Mouse (Mus musculus) neural tube, embryonic 14.5 days (tissue): ENCODE data around the gene Fbxo11. TPM values are rescaled to one million over a fixed set of nuclear protein-coding genes. Genes with fewer than 3 reads are reported as not detected.

Experiments
- ATAC-seq: fragments of 200-750 bp; cut with Nextera tagmentation; 2 replicates; pipeline ENCODE4 v1.8.0; 2017; ENCODE audit warnings: low read depth, mild to moderate bottlenecking, moderate TSS enrichment, moderate library complexity
- H3K27ac ChIP-seq: fragments of 300-500 bp; sonication (generic); 2 replicates; pipeline ENCODE4 v1.5.1; 2014; ENCODE audit warnings: low read depth, mild to moderate bottlenecking, control low read depth, low read length, moderate library complexity, mixed read lengths
- H3K27me3 ChIP-seq: fragments of 300-500 bp; sonication (generic); 2 replicates; pipeline ENCODE4 v1.6.1; 2014; ENCODE audit warnings: low read length; ENCODE audit not compliant: control insufficient read depth, insufficient read depth
- H3K36me3 ChIP-seq: fragments of 300-500 bp; sonication (generic); 2 replicates; pipeline ENCODE4 v1.6.1; 2014; ENCODE audit warnings: low read length, mixed read lengths; ENCODE audit not compliant: control insufficient read depth, insufficient read depth
- H3K4me1 ChIP-seq: fragments of 300-500 bp; sonication (generic); 2 replicates; pipeline ENCODE4 v1.6.1; 2014; ENCODE audit warnings: low read length; ENCODE audit not compliant: control insufficient read depth, insufficient read depth
- H3K4me2 ChIP-seq: fragments of 300-500 bp; sonication (generic); 2 replicates; pipeline ENCODE4 v1.6.1; 2014; ENCODE audit warnings: mild to moderate bottlenecking, low read depth, low read length, control low read depth
- H3K4me3 ChIP-seq: fragments of 300-500 bp; sonication (generic); 2 replicates; pipeline ENCODE4 v1.5.1; 2014; ENCODE audit warnings: low read depth, low read length, control low read depth, mixed read lengths
- H3K9ac ChIP-seq: fragments of 300-500 bp; sonication (generic); replicated peaks from 2 replicates; pipeline ENCODE4 v1.6.1; 2014; ENCODE audit warnings: low read depth, mild to moderate bottlenecking, control low read depth, low read length, mixed read lengths
- H3K9me3 ChIP-seq: fragments of 300-500 bp; sonication (generic); 2 replicates; pipeline ENCODE4 v1.6.1; 2016; ENCODE audit warnings: low read length; ENCODE audit not compliant: control insufficient read depth
- WGBS: fragments of 180-500 bp; shearing (Covaris S2); extraction: QIAGEN DNeasy Blood & Tissue Kit; methylation state at CpG from one replicate; pipeline ENCODE4 v1.1.7; 2014; 5-methylcytosine and 5-hydroxymethylcytosine counted together
- polyA plus RNA-seq: library from polyadenylated mRNA; unstranded; fragments of >200 nt; fragmentation: Nextera tagmentation; extraction: Ambion mirVana; gene quantifications from 2 replicates; pipeline ENCODE4 v1.2.1, GENCODE M21; 2014

Gene Fbxo11
- polyA plus RNA-seq, 1 experiment from 2014 or later = 47.7 TPM

DNA sequence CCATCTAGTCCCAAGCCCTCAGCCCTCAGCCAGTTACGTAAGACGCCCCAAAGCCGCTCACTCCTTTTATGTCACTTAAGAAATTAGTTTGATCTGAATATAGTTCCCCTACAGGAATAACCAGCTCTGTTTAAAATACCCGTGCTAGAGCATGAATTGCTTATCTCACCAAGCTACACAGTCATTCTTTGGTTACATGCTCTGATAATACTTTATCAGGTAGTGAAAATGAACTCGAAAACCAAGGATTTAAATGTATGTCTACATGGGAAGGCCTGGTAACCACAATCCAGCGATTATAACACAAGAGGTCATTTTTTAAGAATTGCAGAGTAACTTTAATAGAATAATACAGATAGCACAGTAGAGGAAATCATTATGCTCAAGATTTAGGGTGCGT, 7.0 kb upstream of the Fbxo11 start:
- no peak overlapping the region for H3K9ac ChIP-seq
- H3K4me1 ChIP-seq = no peaks in the 10 kb centered on the region
- ATAC-seq = no peak
- H3K4me2 ChIP-seq = no peak overlapping the region
- no peaks in the 10 kb centered on the region for H3K27me3 ChIP-seq
- H3K27ac ChIP-seq = no peak overlapping the region
- no peaks in the 10 kb centered on the region for H3K9me3 ChIP-seq
- 89% methylated on average over 7 of the region's 7 CpGs for WGBS
- H3K4me3 ChIP-seq = no peak overlapping the region
- no peaks in the 10 kb centered on the region for H3K36me3 ChIP-seq

DNA sequence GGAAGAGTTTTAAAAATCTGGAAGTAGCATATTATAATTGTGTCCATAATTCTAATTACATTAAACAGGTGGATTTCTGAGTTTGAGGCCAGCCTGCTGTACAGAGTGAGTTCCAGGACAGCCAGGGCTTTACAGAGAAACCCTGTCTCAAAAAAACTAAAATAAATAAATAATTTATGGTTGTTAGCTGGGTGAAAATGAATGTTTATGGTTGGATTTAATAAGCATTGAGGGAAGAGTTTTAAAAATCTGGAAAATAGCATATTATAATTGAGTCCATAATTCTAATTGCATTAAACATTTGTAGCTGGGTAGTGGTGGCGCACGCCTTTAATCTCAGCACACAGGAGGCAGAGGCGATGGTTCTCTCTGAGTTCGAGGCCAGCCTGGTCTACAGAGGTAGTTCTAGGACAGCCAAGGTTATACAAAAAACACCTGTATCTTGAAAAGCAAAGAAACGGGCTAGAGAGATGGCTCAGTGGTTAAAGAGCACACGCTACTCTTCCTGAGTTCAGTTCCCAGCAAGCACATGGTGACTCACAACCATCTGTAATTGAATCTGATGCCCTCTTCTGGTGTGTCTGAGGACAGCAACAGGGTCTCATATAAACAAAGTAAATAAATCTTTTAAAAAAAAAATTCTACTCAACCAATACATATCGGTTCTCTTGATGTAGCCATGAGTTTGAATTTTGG, 3.1 kb upstream of the Fbxo11 start:
- WGBS = 94% methylated on average over 7 of the region's 7 CpGs
- Histone ChIP-seq H3K4me2 (no peak overlapping the region), H3K27me3 (no peaks in the 10 kb centered on the region), H3K4me1 (no peaks in the 10 kb centered on the region; the same call in 1 of the 2 replicates), H3K9ac (no peak overlapping the region), H3K4me3 (no peak overlapping the region), H3K27ac (no peak overlapping the region), H3K9me3 (no peaks in the 10 kb centered on the region), H3K36me3 (no peaks in the 10 kb centered on the region)
- ATAC-seq = no peak

DNA sequence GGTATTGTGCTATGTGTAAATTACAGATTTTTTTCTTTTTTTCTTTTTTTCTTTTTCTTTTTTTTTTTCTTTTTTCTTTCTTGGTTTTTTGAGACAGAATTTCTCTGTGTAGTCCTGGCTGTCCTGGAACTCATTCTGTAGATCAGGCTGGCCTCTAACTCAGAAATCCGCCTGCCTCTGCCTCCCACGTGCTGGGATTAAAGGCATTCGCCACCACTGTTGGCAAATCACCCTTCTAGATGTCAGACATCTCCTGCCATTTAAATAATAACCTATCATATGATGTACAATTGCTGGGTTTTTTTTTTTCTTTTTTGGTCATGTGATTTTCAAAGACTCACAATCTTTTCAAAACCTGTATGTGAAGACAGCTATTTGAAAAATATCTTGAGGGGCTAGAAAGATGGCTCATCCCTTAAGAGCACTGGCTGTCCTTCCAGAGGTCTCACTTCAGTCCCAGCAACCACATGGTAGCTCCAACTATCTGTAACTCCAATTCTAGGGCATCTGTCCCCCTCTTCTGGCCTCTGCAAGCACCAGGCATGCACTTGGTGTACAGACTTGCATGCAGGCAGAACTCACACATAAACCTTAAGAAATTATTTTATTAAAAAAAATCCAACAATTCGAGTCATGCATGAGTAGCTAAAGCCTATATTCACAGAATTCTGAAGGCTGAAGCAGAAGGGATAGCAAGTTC, 2.3 kb upstream of the Fbxo11 start:
- whole genome bisulfite sequencing = 82% methylated on average over 4 of the region's 4 CpGs
- H3K4me1 ChIP-seq = peaks cover 5% of the 10 kb centered on the region; the same call in 1 of the 2 replicates
- peak overlapping the region; percentile 86 for H3K4me3 ChIP-seq
- no peak overlapping the region for H3K9ac ChIP-seq
- H3K36me3 ChIP-seq = no peaks in the 10 kb centered on the region
- no peak overlapping the region for H3K27ac ChIP-seq
- no peak for ATAC-seq
- H3K27me3 ChIP-seq = no peaks in the 10 kb centered on the region
- peak overlapping the region; percentile 52 for H3K4me2 ChIP-seq
- H3K9me3 ChIP-seq = no peaks in the 10 kb centered on the region

DNA sequence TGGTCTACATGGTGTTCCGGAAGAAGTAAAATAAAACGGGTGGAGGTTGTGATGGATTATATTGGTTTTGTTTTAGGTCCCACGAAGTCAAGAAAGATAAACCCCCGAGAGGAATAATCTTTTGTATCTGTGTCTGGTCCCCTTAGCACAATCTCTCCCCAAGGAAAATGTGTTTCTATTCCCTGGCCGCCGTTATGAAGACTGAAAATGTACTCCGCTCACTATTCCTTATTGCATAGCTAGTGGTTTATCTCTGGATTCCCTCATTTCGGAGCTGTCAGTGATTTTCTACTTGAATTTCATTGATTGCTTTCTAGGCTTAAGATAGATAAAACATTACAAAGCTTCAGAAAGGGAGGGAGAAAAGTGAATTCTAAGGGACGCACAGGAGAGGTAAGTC, 1.7 kb upstream of the Fbxo11 start:
- no peaks in the 10 kb centered on the region for H3K36me3 ChIP-seq
- peak overlapping the region; percentile 52 for H3K4me2 ChIP-seq
- WGBS = 11% methylated on average over 9 of the region's 9 CpGs
- H3K27me3 ChIP-seq = no peaks in the 10 kb centered on the region
- no peaks in the 10 kb centered on the region for H3K9me3 ChIP-seq
- ATAC-seq = no peak
- peak overlapping the region; percentile 100; the same call in 1 of the 2 replicates for H3K27ac ChIP-seq
- peaks cover 6% of the 10 kb centered on the region; the same call in 1 of the 2 replicates for H3K4me1 ChIP-seq
- H3K4me3 ChIP-seq = peak overlapping the region; percentile 86
- H3K9ac ChIP-seq = no peak overlapping the region; the same call in 1 of the 2 replicates

DNA sequence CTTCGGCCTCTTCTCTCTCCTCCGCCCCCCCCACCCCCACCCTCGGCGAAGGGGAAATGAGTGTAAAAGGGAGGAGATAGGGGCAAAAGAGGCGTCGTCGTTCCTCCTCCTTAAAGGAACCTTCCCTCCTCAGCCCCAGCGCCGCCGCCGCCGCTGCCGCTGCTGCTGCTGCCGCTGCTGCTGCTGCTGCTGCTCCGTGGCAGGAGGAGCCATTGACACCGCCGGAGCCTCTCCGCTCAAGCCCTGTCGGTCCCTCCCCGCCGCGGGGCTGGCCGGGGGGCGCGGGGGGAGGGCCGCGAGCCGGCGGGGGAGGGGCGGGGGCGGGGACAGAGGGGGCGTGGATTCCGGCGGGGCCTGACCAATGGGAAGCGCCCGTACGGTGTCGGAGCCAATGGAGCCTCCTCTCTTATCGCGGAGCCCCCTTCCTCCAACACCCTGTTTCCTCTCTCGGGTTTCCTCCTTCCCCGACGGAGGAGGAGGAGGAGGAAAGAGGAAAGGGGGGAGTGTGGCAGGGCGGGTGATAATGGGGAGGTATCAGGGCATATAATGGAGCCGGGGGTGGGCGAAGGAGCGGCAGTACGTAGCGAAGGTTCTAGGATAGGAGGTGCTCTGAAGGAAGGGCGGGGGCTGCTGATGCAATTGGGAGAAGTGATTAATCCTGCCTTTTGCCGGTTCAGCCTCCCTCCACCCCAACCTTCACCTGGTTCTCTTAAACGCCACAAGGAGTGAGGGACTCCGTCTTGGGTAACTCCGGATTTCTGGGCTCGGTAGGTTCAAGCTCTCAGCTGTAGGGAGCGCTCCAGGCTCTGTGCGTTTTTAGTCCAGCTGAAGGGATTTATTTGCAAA, 933 bp upstream of the Fbxo11 start:
- peak overlapping the region; percentile 52 for H3K4me2 ChIP-seq
- no peaks in the 10 kb centered on the region for H3K9me3 ChIP-seq
- peak; percentile 97 for ATAC-seq
- H3K27ac ChIP-seq = peak overlapping the region; percentile 100
- no peaks in the 10 kb centered on the region for H3K27me3 ChIP-seq
- H3K9ac ChIP-seq = peak overlapping the region; percentile 100
- no peaks in the 10 kb centered on the region for H3K36me3 ChIP-seq
- WGBS = 2% methylated on average over 35 of the region's 57 CpGs
- H3K4me3 ChIP-seq = peak overlapping the region; percentile 86
- peaks cover 8% of the 10 kb centered on the region; the same call in 1 of the 2 replicates for H3K4me1 ChIP-seq

DNA sequence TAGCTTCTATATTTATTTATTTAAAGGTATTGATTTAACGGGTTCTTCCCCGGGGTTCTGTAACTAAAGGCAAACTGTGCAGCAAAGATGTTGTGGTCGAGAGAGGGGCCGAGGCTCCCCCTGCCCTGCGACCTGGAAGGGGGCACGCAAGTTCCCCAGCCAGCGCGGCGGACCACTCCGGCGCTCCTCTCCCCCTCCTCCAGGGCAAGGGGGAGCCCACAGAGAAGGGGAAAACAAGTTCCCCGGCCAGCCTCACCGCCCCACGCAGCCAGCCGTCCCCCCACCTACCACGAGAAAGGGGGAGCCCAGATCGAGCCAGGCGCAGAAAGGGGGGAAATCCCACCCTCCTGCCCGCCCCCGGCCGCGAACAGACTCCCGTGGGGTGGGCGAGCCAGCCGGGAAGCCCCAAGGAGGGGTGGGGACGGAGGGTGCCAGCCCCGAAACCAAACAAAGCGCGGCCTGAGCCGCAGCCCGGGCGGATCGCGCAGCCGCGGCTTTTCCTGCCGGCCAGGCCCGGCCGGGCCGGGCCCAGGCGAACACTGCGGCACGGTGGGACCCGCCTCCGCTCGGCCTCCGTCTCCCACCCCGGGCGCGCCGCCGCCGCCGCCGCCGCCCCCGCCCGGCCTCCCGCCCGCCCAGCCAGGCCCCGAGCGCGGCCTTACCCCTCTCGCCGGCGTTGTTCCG, 602 bp downstream of the Fbxo11 start:
- peak overlapping the region; percentile 100 for H3K9ac ChIP-seq
- peak; percentile 23 for ATAC-seq
- no peaks in the 10 kb centered on the region for H3K27me3 ChIP-seq
- under 1% methylated on average over 26 of the region's 67 CpGs for WGBS
- no peaks in the 10 kb centered on the region for H3K36me3 ChIP-seq
- H3K4me1 ChIP-seq = peaks cover 8% of the 10 kb centered on the region; the same call in 1 of the 2 replicates
- H3K27ac ChIP-seq = peak overlapping the region; percentile 100
- peak overlapping the region; percentile 86 for H3K4me3 ChIP-seq
- peak overlapping the region; percentile 53 for H3K4me2 ChIP-seq
- H3K9me3 ChIP-seq = no peaks in the 10 kb centered on the region

DNA sequence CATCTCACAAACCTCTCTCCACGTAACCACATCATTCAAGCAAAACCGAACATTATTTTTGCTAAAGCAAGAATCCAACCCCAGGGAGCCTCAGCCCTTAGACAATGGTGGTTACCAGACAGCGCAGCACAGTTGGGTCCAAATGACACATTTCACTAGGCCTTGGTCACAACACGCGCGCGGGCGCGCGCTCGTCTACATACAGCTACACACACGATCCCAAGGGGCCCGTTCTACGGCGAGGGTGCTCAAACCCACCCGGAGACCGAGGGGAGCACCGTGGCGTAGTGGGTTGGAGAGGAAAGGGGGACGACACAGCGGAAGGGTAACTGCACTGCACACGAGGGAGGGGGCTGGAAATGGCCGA, 1.1 kb downstream of the Fbxo11 start:
- peak; percentile 4; the same call in 1 of the 2 replicates for ATAC-seq
- Histone ChIP-seq H3K27ac (peak overlapping the region; percentile 100), H3K9ac (peak overlapping the region; percentile 100), H3K36me3 (no peaks in the 10 kb centered on the region), H3K4me3 (peak overlapping the region; percentile 86), H3K27me3 (no peaks in the 10 kb centered on the region), H3K4me2 (peak overlapping the region; percentile 53), H3K4me1 (peaks cover 8% of the 10 kb centered on the region; the same call in 1 of the 2 replicates), H3K9me3 (no peaks in the 10 kb centered on the region)
- WGBS = under 1% methylated on average over 23 of the region's 23 CpGs

DNA sequence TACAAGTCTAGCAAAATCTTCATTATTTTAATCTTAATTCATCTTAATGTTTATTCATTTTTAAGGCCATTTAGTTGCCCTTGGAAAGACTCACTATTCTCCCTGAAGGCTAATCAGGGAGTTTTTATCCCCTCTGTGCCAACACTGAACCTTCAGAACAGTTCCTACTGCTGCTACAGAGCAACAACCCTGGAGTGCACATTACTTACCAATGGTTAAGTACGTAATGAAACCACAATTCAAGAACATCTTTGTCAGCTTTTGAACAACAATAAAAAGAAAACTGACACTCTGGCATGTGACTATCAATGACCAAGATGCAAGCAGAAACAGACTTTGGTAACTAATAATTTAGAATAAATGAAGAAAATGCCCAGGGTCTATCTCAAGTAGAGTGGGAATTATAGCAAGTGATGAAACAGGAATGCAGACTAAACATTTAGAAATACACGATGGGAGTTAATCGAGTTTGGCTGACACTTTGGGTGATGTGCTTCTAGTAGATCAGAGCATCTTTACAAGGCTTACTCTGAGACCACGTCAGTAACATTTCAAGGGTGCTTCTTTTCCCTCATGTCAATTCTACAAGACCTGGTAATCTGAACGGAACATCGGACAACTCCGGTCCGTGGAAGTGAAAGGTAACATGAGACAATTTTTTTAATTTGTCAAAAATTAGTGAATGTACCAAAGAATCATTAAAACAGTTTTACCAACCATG, 2.1 kb downstream of the Fbxo11 start:
- H3K9ac ChIP-seq = peak overlapping the region; percentile 100; the same call in 1 of the 2 replicates
- no peak for ATAC-seq
- H3K36me3 ChIP-seq = no peaks in the 10 kb centered on the region
- peaks cover 11% of the 10 kb centered on the region; the same call in 1 of the 2 replicates for H3K4me1 ChIP-seq
- peak overlapping the region; percentile 86 for H3K4me3 ChIP-seq
- no peaks in the 10 kb centered on the region for H3K9me3 ChIP-seq
- no peaks in the 10 kb centered on the region for H3K27me3 ChIP-seq
- no peak overlapping the region for H3K27ac ChIP-seq
- 26% methylated on average over 8 of the region's 8 CpGs for WGBS
- H3K4me2 ChIP-seq = peak overlapping the region; percentile 53
